Mouse (Mus musculus): ENCODE results near the gene Cited4.
A peak's percentile ranks its signal among the peaks of the same experiment; 100 is the strongest.

Cited4 gene

DNA sequence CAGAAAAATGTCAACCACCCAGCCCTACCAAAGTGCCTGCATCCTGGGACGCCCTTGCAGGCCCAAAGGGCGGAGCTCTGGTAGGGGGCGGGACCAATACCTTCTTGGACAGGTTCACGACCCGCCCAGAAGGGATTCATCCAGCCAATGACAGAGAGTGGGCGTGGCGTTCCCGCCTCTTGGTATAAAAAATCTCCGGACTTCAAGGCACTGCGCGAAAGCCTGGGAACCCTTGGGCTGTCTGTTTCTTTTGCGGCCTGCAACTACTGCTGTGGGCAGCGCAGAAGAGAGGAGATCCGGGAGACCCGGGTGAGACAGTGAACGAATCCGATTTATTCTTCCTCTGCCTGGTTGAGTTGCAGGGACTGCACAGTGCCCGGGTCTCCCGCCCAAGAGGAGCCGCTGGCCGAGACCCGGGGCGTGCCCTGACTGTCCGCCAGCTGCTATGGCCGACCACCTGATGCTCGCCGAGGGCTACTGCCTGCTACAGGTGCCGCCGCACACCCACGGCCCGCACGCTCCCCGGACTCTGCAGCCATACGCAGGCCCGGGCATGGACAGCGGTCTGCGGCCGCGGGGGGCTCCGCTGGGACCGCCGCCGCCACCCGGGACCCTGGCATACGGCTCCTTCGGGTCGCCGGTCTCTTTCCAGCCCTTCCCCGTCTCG is at the start of gene Cited4:
TSS of gene Cited4 (plus strand) at position 215 of the 667 bp plus-strand sequence.
- peak; percentile 95 for DNase-seq (ENCODE audit: low spot score)

DNA sequence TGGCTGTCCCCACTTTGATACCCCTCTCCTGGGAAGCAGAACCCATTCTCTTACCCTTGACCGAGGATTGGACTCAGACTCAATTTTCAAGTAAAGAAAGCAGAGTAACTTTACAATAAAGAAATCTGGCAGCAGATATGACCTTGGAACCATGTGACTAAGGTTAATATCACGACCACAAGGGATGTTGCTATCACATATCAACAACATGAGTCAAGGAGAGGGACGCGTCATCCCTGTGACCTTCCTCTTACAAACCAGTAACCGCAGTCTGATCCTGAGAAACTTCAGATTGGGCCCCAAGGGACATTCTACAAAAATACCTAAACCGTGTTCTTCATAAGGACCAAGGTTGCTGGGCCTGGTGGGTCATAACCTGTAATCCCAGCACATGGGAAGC is 38.6 kb upstream of the Cited4 start:
- no peak for DNase-seq (ENCODE audit: low spot score)

DNA sequence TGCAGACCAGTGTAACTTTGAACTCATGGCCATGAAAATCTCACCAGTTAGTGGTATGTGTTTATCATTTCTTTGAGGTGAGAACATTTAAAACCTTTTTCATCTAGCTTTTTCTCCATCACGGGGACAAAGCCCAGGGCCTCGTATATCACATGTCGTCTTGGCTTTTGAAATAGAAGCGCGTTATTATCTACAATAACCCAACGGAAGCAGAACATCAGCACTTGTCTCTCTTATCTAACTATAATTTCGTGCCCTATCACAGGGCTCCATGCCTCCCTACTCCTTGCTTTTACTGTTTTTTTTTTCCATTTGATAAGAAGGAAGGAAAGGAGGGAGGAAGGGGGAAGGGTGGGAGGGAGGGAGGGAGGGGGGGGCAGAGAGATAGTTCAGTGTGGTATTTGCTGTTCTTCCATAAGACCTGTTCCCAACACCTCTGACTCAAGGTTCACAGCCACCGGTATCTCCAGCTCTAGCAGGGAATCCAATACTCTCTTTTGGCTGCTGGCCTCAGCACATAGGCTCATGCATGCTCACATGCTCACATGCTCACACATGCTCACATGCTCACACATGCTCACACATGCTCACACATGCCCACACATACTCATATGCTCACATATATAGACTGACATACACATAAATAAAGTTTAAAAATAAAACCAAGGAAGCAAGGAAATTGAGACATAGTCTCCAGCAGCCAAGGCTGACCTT is 36.0 kb upstream of the Cited4 start:
- no peak for DNase-seq (ENCODE audit: low spot score)

DNA sequence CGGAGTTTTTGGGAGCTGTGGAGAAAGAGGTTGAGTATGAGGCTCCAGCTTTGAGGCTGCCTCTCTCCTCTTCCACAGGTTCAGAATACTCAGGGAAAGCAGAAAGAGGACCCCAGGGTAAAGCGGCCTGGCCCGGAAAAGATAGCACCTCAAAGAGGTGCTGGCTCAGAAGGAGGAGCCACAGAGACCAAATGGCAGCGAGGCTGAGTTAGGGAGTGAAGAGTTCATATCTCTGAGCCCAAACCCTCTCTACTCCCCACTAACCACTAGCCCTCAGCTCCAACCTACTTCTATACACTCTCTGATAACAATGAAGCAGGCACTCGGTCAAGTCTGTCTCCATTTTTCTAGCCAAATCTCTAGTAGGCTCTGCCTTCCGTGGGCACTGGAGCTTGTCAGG is 34.5 kb upstream of the Cited4 start:
- DNase-seq (ENCODE audit: low spot score): peak; percentile 12

DNA sequence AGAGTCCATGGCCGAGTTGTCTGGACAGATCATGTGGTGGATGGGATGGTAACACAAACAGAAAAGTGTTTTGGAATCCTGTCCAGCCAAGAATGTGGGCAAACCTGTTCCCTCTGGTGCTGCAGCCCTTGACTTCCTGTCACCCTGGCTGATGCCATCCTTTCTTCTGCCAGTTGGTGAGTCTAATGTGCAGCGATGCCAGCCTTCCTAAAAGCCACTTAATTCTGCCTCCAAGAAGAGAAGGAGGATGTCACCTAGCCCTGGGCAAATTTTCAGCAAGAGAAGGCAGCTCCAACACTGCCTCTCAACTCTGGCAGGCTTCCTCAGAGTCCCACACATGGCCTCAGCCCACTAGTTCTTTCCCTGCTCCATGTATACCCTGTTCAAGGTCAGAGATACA is 31.0 kb upstream of the Cited4 start:
- no peak for DNase-seq (ENCODE audit: low spot score)

DNA sequence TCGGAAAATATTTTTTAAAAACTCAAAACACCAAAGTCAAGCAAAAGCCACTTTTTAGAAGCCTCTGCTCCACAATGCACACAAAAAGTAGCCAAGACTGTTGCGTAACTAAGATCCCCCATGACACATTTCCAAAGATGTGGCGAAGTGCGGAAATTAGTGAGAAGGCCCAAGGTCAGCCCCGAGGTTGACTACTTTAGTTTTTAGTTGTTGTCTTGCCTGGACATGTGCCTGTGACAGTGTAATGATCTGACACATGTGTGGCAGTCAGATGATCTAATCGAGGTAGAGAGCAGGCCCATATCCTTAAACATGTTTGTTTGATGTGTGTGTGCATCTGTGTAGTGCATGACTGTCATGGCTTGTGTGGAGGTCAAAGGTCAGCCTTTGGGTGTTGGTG is 24.4 kb upstream of the Cited4 start:
- DNase-seq (ENCODE audit: low spot score): no peak

DNA sequence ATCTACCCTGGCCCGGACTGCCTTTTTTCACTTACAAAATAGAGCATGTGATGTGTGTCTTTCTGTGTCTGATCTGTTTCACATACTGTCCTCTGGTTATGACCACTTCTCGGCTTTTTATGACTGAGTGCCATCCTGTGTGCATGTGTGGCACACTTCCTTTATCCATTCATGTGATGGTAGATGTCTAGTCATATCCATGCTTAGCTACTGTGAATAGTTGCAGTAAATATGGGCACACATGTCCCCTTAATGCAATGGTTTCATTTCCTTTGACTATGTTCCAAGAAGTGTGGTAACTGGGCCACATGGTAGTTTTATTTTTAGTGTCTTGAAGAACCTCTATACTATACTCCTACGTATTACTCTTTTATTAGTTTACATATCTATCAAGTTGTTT is 22.5 kb upstream of the Cited4 start:
- no peak for DNase-seq (ENCODE audit: low spot score)

DNA sequence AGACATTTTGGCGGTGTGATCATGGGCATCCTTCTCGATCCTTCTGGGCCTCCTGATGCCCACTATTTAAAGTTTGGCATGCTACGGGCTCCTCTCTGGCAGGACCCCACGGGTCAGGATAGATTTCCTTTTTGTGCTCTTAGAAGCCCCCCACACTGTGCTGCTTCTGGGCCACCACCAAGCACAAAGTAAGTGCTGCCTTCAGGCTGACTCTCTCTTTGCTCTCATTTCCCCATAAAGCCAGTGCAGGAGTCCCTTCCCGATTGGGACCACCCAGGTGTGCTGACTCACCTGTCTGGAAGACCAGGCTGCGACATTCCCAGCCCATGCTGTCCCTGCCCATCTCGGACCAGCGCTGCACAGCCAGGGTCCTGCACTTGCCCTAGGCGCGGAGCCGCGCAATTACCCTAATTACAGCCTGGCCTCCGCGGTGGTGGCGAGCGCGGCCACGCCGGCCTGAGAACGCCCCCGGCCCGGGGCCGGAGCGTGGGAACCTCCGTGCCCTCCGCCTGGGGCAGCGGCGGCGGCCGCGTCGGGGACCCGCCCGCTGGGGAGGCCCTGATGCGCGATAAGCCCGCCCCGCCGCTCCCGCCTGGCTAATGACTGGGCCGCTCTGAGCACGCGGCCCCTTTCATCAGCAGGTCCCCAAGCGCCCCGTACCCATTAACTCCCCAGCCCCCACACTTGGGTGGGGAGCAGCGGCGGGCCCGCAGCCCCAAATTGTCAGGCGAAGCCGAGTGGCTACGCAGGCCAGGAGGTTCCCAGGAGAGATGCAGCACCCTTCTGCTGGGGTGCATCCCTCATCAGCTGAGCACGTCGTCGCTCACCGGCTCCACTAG is 16.8 kb upstream of the Cited4 start:
- DNase-seq (ENCODE audit: low spot score): peak; percentile 18

DNA sequence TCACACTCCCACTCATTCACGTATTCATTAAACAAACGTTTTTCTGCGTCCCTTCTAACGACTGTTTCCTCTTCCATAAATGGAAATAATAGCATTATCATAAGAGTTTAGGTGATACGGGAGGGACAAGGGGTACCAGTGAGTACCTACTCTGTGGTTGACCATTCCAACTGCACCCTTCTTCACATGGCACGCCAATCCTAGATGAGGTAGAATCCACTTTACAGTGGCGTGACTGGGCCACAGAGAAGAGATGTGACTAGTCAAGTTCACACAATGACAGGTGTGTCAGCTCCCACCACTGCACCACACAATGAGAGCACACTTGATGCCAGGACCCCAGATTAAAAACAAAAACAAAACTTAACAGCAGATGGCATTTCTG is 16.2 kb upstream of the Cited4 start:
- DNase-seq (ENCODE audit: low spot score): no peak

DNA sequence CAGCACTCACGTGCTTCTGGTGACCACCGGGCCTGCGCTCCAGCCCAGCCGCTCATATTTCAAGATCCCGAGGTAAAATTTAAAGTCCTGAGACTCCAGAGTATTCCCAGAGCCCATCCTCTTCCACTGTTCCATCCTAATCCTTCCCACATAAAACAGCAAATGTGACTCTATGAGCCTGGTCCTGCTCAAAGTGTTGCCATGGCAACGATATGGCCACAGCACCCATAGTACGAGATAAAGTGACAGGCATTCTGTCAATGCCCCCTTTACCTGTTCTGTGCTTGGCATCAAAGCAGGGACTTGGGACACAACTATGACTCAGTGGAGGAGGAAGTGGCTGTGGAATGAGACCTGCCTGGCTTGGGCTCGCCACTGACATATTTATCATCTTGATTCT is 10.5 kb upstream of the Cited4 start:
- DNase-seq (ENCODE audit: low spot score): no peak

DNA sequence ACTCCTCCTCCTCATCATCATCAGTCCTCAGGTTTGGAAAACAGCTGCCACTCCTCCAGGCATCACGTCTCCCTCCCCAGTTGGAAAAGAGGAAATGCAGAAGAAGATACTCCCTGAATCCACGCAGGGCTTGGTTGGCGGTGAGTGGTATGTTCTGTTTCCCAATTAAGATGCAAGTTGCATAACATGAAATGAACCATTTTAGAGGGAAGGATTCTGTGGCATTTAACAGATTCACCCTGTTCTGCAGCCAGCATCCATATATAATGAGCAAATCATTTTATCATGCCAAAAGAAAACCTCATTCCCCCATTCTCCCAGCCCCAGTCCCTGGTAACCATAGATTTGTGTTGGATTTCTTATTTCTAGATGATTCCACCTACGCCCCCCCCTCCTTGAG is 5.9 kb upstream of the Cited4 start:
- DNase-seq (ENCODE audit: low spot score): no peak

DNA sequence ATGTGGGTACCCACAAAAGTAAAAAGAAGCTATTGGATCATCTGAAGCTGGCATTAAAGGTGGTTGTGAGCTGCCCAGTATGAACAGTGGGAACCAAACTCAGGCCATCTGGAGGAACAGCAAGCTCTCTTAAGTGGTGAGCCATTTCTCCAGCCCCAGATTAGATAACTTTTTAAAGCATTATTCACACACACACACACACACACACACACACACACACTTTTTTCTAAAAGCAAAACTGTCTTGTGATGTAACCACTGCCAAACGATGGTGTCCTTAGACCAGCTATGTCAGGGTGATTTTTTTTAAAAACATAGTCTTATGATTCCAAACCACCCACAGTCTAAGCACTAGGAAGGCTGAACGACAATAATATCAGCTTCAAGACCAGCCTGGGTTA is 1.8 kb upstream of the Cited4 start:
- DNase-seq (ENCODE audit: low spot score): no peak

DNA sequence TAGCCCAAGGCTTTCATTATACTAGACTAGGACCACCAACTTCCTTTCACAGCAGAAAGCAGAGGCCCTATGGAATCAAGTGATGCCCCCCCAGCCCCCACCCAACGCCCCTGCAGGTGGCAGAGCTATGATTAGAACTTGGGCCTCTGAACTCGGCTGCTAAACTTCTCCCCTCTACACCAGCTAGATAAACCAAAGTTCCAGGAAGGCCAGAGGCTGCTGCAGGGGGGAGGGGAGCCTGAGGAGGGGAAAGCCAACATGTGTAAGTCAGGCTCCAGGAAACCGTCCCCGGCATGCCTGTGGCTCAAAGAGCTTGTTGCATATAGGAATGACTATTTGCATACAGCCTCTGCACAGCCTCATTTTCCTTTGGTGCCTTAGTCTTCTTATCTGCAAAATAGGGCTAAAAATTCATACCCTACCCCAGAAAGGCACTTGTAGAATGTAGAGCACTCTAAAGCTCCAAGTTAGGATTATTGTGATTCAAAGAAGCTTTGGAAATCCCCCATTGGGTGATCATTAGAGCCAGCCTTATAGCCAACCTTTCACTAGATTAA is 1.1 kb upstream of the Cited4 start:
- DNase-seq (ENCODE audit: low spot score): no peak

DNA sequence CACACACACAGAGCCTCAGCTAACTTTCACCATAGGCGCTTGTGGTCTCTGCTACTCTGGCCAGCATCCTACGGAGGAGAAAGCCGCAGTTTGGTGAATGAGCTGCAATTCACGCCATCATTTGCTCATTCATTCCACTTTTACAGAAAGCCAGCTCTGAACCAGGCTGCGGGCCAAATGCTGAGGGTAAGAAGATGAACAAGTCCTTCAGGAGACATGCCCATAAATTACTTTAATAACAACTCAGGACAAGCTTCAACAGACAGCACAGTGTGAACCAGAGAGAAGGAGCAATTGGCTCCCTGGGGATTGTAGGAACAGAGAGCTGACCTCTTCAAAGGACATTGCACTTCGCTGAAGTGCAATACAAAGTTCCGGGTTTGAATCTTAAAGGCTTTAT is 590 bp upstream of the Cited4 start:
- no peak for DNase-seq (ENCODE audit: low spot score)

DNA sequence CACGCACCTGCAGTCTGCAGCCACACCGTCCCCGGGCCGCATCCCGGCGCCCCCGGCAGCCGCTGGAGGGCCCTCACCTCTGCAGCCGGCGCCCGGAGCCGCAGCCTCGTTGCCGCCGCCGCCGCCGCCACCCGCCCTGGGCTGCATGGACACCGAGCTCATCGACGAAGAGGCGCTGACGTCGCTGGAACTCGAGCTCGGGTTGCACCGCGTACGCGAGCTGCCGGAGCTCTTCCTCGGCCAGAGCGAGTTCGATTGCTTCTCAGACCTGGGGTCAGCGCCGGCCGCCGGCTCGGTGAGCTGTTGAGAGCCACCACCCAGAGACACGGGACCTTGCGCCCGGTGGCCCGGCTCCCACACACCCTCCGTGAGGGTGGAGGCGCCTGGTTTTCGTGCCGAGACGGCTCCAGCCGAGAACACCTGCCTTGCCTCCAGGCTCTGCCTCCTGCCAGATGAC is 701 bp downstream of the Cited4 start:
- DNase-seq (ENCODE audit: low spot score): peak; percentile 63

DNA sequence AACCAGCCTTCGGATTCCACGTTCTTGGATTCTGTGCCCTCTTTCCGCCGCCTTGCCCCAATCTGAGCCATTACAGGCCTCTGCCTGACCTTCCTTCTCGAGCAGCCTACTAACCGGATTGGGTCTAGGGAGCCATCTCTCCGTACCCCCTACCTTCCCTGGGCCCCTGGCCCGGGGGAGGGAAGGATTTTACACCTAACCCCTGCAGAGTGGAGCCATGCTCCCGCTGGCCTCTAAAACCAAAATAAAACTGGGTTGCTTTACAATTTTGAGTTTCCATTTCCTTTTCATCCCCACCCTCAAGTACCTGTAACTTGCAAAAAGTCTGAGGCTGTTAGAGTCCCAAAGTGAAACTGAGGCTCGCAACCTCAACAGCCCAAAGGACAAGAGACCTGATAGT is 1.2 kb downstream of the Cited4 start:
- no peak for DNase-seq (ENCODE audit: low spot score)

DNA sequence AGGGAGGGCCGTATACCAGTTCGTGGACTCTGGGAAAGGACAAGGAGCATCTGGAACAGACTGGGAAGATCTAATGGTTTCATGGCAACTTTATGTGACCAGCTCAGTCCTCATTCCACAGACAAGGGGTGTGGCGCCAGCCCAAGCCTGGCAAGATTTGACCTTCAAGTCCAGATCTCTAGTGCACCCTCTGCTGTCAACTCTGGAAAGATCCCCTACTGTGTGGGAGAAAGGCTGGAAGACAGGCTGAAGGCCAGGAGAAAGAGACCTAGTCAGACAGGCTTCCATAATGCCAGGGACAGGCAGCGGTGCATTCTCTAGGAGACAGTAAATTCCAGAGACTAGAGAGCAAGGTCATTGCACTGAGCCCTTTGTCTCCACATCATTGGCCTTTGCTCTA is 2.2 kb downstream of the Cited4 start:
- DNase-seq (ENCODE audit: low spot score): no peak

DNA sequence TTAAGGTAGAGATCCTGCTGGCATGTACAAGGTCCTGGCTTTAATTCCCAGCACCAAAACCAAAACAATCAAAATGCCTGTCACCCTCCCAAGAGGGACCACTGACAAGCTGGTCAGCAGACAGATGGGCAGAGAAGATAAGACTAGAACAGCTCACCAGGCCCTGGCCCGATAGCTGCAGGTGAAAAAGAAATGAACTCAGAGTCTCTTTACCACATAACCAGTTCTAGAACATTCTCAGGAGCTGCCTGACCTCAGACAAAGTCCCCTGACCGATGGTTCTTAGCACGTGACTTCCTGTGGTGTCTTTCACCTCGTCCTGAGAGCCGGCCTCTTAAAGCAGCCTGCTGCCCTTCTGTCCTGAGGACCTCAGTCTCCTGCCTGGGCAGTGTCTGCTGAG is 3.2 kb downstream of the Cited4 start:
- no peak for DNase-seq (ENCODE audit: low spot score)

DNA sequence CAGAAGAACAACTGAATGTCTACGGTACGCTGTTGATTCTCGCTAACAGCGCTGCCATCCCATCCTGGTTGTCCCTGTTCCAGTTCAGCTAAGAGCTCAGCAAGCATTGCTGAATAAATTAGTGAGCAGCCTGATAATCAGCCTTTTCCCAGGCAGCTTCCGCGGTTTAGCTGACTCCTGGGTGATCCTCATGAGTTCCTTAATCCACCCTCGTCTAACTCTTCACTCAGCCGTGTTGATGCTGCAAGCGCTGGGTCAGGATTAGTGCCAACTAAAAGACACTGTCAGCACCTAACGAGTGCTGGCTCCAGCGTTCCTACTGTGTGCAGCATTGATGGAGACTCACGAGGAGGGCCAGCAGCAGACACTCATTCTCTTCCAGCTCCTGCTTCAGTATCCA is 4.7 kb downstream of the Cited4 start:
- no peak for DNase-seq (ENCODE audit: low spot score)

DNA sequence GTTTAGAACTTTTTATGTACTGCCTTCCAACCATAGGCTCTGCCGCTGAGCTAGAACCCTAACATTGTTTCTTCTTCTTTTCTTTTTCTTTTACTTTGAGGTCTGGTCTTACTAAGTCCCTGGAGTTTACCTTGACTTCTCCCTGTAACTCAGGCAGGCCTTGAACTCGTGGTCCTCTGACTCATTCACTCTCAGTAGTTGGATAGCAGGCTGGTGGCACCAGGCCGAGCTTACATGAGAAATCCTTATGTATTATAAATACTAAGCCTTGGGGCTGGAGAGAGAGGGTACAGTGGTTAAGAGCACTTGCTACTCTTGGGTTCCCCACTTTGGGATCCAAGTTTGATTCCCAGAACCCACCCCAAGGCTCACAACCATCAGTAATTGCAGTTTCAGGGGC is 7.2 kb downstream of the Cited4 start:
- DNase-seq (ENCODE audit: low spot score): no peak

DNA sequence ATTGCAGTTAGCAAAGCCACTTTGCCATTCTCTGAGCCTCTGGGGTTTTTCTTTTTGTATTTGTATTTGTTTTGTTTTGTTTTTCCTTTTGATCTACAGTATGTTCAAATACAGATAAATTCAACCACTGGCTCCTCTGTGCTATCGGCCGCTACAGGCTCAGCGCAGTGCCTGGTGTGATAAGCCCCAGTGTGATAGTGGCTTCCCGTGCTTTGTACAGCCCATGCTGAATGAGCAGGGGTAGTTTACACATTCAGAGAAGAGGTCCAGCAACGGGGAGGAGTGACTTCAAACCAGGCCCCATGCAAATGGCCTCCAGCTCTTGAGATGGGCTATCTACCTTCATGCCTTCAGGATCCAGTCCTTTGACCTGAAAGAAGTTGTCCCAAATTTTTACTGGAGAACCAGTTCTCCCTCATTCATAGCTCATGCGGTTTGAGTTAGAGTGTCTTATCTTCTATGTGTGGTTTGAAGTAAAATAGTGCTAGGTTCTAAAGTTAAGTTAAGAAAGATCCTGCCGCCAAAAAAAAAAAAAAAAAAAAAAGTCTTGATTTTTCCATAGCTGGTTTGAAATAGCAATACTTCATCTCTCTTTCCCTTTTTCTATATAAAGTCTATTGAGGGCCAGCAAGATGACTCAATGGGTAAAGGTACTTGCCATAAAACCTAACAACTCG is 8.5 kb downstream of the Cited4 start:
- peak; percentile 37 for DNase-seq (ENCODE audit: low spot score)

DNA sequence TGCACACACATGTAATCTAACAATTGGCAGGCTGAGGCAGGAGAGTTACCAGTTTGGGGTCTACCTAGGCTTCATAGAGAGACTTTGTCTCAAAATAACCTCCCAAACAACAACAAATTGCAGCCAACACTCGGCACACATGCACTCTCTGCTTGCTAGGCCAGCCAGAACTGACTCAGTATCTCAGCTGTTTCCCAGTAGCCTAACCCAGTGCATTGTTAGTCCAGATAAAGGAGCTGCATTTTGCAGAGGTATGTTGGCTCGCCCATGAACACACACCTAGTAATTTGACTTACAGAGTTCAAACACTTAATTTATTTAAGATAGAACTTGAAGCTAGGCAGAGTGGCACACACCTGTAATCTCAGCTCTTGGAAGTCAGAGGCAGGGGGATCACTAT is 9.3 kb downstream of the Cited4 start:
- no peak for DNase-seq (ENCODE audit: low spot score)

Data from spleen, adult 12 weeks (tissue).